Mouse (Mus musculus) midbrain, embryonic 14.5 days (tissue): Measurements from ENCODE around the gene Folr1. TPM values are rescaled to one million over a fixed set of nuclear protein-coding genes. Genes with fewer than 3 reads are reported as not detected.

Source experiments
- ATAC-seq: fragments of 200-750 bp; cut with Nextera tagmentation; 2 replicates; pipeline ENCODE4 v1.8.0; 2017; ENCODE audit warnings: moderate number of reproducible peaks, moderate library complexity; ENCODE audit not compliant: low FRiP score, low TSS enrichment
- DNase-seq: peaks from one replicate; pipeline ENCODE4 v3.0.0-alpha.2; 2015
- H3K27ac ChIP-seq: fragments of 300-500 bp; sonication (generic); replicated peaks from 2 replicates; pipeline ENCODE4 v1.5.1; 2014; ENCODE audit warnings: mild to moderate bottlenecking, low read depth, low read length, moderate library complexity
- H3K27me3 ChIP-seq: fragments of 300-500 bp; sonication (generic); 2 replicates; pipeline ENCODE4 v1.6.1; 2014; ENCODE audit warnings: low read length, control low read depth, mixed read lengths; ENCODE audit not compliant: control insufficient read depth, insufficient read depth
- H3K36me3 ChIP-seq: fragments of 300-500 bp; sonication (generic); 2 replicates; pipeline ENCODE4 v1.6.1; 2014; ENCODE audit warnings: low read length, control low read depth; ENCODE audit not compliant: control insufficient read depth, insufficient read depth
- H3K4me1 ChIP-seq: fragments of 300-500 bp; sonication (generic); 2 replicates; pipeline ENCODE4 v1.6.1; 2014; ENCODE audit warnings: mild to moderate bottlenecking, antibody characterized with exemption, low read length, control low read depth; ENCODE audit not compliant: control insufficient read depth, insufficient read depth
- H3K4me2 ChIP-seq: fragments of 300-500 bp; sonication (generic); 2 replicates; pipeline ENCODE4 v1.6.1; 2014; ENCODE audit warnings: mild to moderate bottlenecking, low read length, moderate library complexity
- H3K4me3 ChIP-seq: fragments of 300-500 bp; sonication (generic); replicated peaks from 2 replicates; pipeline ENCODE4 v1.5.1; 2014; ENCODE audit warnings: low read depth, low read length
- H3K9ac ChIP-seq: fragments of 300-500 bp; sonication (generic); replicated peaks from 2 replicates; pipeline ENCODE4 v1.6.1; 2014; ENCODE audit warnings: mild to moderate bottlenecking, low read length, moderate library complexity
- H3K9me3 ChIP-seq: fragments of 300-500 bp; sonication (generic); 2 replicates; pipeline ENCODE4 v1.6.1; 2016; ENCODE audit warnings: low read length, control low read depth, mixed read lengths; ENCODE audit not compliant: control insufficient read depth
- WGBS: fragments of 180-500 bp; shearing (Covaris S2); extraction: QIAGEN DNeasy Blood & Tissue Kit; methylation state at CpG from one replicate; pipeline ENCODE4 v1.1.7; 2014; 5-methylcytosine and 5-hydroxymethylcytosine counted together
- polyA plus RNA-seq: library from polyadenylated mRNA; unstranded; fragments of >200 nt; fragmentation: Nextera tagmentation; extraction: Ambion mirVana; gene quantifications from 2 replicates; pipeline ENCODE4 v1.2.1, GENCODE M21; 2014

The Folr1 gene
- polyA plus RNA-seq, 1 experiment from 2014 or later, result 7.9 TPM

GRCm38 (mm10) chr7:101862291-101862690 is 8.3 kb downstream of the Folr1 start:
- Histone ChIP-seq H3K27ac (no peak overlapping the region), H3K9ac (no peak overlapping the region), H3K27me3 (no peaks in the 10 kb centered on the region), H3K9me3 (no peaks in the 10 kb centered on the region), H3K4me1 (no peaks in the 10 kb centered on the region), H3K36me3 (no peaks in the 10 kb centered on the region), H3K4me3 (no peak overlapping the region), H3K4me2 (no peak overlapping the region)
- WGBS, result 73% methylated on average over 3 of the region's 3 CpGs
- DNase-seq (no peak), ATAC-seq (no peak)

GRCm38 (mm10) chr7:101860978-101861377 is 9.6 kb downstream of the Folr1 start:
- Histone ChIP-seq H3K27me3 (no peaks in the 10 kb centered on the region), H3K27ac (no peak overlapping the region)
- no peak for ATAC-seq

GRCm38 (mm10) chr7:101858362-101858761 is 12.2 kb downstream of the Folr1 start:
- no peak overlapping the region for H3K27ac ChIP-seq
- DNase-seq (no peak), ATAC-seq (no peak)
- WGBS, result 83% methylated on average over 9 of the region's 9 CpGs
- H3K4me3 ChIP-seq, result no peak overlapping the region
- no peaks in the 10 kb centered on the region for H3K36me3 ChIP-seq
- no peaks in the 10 kb centered on the region for H3K4me1 ChIP-seq
- no peaks in the 10 kb centered on the region for H3K27me3 ChIP-seq
- no peak overlapping the region for H3K9ac ChIP-seq
- H3K4me2 ChIP-seq, result no peak overlapping the region
- H3K9me3 ChIP-seq, result no peaks in the 10 kb centered on the region

More at GRCm38 (mm10) chr7:101860978-101861377, 9.6 kb downstream of the Folr1 start:
- H3K4me1 ChIP-seq, result no peaks in the 10 kb centered on the region
- H3K9ac ChIP-seq, result no peak overlapping the region
- no peaks in the 10 kb centered on the region for H3K9me3 ChIP-seq
- no peak for DNase-seq
- H3K36me3 ChIP-seq, result no peaks in the 10 kb centered on the region
- no peak overlapping the region for H3K4me2 ChIP-seq
- H3K4me3 ChIP-seq, result no peak overlapping the region

DNA sequence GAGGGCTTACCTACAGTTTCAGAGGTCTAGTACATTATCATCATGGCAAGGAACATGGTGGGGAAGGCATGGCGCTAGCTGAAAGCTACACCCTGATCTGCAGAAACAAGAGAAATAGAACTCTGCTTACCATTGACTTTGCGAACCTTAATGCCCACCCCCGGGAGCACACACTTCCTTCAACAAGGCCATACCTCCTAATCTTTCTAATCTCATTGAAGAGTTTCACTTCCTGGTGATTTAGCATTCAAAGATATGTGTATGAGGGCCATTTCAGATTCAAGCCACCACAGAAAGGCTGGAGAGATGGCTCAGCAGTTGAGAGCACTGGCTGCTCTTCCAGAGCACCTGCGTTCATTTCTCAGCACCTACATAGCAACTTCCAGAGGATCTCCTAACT is 13.5 kb downstream of the Folr1 start, which contains the start of gene Folr2:
Folr2 (minus strand) TSS at position 101 of the 400 bp plus-strand sequence.
- DNase-seq (no peak), ATAC-seq (no peak)
- no peak within 1 kb of the TSS for H3K4me2 ChIP-seq
- no peak within 1 kb of the TSS for H3K27ac ChIP-seq
- no peak within 1 kb of the TSS for H3K4me3 ChIP-seq
- H3K9me3 ChIP-seq, result no peaks in the 10 kb centered on the region
- H3K9ac ChIP-seq, result no peak within 1 kb of the TSS
- H3K4me1 ChIP-seq, result no peaks in the 10 kb centered on the region
- 91% methylated on average over 4 of the region's 4 CpGs for WGBS
- no peaks in the 10 kb centered on the region for H3K36me3 ChIP-seq
- H3K27me3 ChIP-seq, result no peaks in the 10 kb centered on the region

- Histone ChIP-seq H3K27ac (no peak overlapping the region), H3K9me3 (no peaks in the 10 kb centered on the region)
- WGBS, result 87% methylated on average over 2 of the region's 2 CpGs
These were observed 16.8 kb downstream of the Folr1 start for GRCm38 (mm10) chr7:101853816-101854215.

DNA sequence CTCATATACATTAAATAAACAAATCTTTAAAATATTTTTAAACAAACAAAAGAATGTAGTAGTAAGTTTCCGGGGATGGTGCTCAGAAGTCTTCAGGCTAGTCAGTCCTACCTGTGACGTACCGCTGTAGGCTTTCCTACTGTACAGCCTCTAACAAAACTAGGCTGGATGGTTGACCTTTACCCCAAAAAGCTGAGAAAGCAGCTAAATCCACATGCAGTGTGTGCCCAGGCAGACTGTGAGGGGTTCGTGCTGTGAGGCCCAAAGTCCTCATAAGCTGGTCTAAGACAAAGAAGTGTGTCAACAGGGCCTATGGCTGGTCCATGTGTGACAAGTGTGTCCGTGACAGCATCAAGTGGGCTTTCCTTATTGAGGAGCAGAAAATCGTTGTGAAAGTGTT is 17.7 kb downstream of the Folr1 start:
- no peak overlapping the region for H3K27ac ChIP-seq
- WGBS, result 87% methylated on average over 6 of the region's 6 CpGs
- H3K36me3 ChIP-seq, result no peaks in the 10 kb centered on the region
- no peak overlapping the region for H3K4me3 ChIP-seq
- H3K27me3 ChIP-seq, result no peaks in the 10 kb centered on the region
- no peaks in the 10 kb centered on the region for H3K9me3 ChIP-seq
- DNase-seq, result no peak
- no peak for ATAC-seq
- no peaks in the 10 kb centered on the region for H3K4me1 ChIP-seq
- H3K4me2 ChIP-seq, result no peak overlapping the region
- no peak overlapping the region for H3K9ac ChIP-seq

More at GRCm38 (mm10) chr7:101853816-101854215, 16.8 kb downstream of the Folr1 start:
- H3K36me3 ChIP-seq, result no peaks in the 10 kb centered on the region
- H3K4me3 ChIP-seq, result no peak overlapping the region
- H3K4me2 ChIP-seq, result no peak overlapping the region
- no peaks in the 10 kb centered on the region for H3K4me1 ChIP-seq
- ATAC-seq (no peak), DNase-seq (no peak)
- no peak overlapping the region for H3K9ac ChIP-seq
- H3K27me3 ChIP-seq, result no peaks in the 10 kb centered on the region

- Histone ChIP-seq H3K9me3 (no peaks in the 10 kb centered on the region), H3K27me3 (no peaks in the 10 kb centered on the region), H3K36me3 (no peaks in the 10 kb centered on the region), H3K9ac (no peak overlapping the region), H3K27ac (no peak overlapping the region), H3K4me2 (no peak overlapping the region), H3K4me3 (no peak overlapping the region), H3K4me1 (no peaks in the 10 kb centered on the region)
- 86% methylated on average over 6 of the region's 6 CpGs for WGBS
- ATAC-seq, result no peak
- no peak for DNase-seq
These were observed 18.9 kb downstream of the Folr1 start for GRCm38 (mm10) chr7:101851689-101852088.

GRCm38 (mm10) chr7:101847934-101848333 is 22.7 kb downstream of the Folr1 start:
- no peak for DNase-seq
- Histone ChIP-seq H3K9ac (no peak overlapping the region), H3K36me3 (no peaks in the 10 kb centered on the region), H3K27ac (no peak overlapping the region), H3K9me3 (no peaks in the 10 kb centered on the region), H3K4me1 (no peaks in the 10 kb centered on the region), H3K4me2 (no peak overlapping the region), H3K27me3 (no peaks in the 10 kb centered on the region), H3K4me3 (no peak overlapping the region)
- 88% methylated on average over 1 of the region's 1 CpGs for WGBS
- ATAC-seq, result no peak

DNA sequence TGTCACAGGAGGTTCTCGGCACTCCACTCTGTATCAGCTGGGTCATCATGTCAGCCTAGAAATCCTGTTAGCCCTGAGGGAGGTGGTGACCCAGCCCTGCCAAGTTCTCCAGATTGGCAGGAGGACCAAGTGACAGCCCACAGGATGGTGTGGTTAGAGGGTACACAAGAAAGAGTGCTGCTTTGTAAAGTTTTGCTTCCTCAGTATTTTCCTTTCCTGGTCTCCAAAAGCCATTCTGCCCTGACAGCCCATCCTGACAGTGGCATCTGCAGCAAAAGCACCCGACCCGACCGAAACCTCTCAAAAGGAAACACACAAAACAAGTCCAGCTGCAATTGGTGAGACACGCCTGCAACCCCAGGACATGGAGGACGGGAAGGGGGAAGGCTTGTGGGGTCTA is 26.4 kb downstream of the Folr1 start:
- no peak overlapping the region for H3K9ac ChIP-seq
- no peaks in the 10 kb centered on the region for H3K36me3 ChIP-seq
- 85% methylated on average over 6 of the region's 6 CpGs for WGBS
- no peaks in the 10 kb centered on the region for H3K27me3 ChIP-seq
- ATAC-seq (no peak), DNase-seq (no peak)
- H3K9me3 ChIP-seq, result no peaks in the 10 kb centered on the region
- H3K27ac ChIP-seq, result no peak overlapping the region
- H3K4me1 ChIP-seq, result no peaks in the 10 kb centered on the region
- no peak overlapping the region for H3K4me2 ChIP-seq
- H3K4me3 ChIP-seq, result no peak overlapping the region
